Mouse (Mus musculus): ENCODE measurements around the gene Pogk.

Gene Pogk

DNA sequence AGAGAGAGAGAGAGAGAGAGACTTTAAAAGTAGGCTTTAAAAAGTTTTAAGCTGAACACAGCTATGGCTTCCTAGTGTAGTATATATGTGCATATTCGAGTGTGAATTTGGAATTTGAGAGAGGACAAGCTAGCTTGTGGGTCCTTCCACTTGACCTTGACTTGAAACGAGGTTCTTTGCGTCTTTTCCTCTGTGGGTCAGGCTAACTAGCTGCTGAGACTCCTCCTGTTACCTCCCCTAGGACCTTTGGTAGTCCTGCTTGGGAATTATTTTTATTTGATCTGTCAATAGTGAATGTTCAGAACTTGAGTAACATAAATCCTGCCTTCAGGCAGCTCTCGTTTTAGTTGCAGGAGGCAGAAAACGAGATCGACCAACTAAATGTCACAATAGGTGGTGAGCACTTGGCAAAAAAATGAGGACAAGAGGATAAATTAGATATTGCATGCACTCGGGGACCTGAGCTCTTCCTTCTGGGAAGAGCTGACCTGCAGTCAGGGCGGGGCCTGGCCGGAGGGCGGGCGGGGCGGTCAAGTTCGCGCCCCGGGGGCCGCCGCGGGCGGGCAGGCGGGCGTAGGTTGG is 31.1 kb downstream of the Pogk start:
- DNase-seq, result no peak

DNA sequence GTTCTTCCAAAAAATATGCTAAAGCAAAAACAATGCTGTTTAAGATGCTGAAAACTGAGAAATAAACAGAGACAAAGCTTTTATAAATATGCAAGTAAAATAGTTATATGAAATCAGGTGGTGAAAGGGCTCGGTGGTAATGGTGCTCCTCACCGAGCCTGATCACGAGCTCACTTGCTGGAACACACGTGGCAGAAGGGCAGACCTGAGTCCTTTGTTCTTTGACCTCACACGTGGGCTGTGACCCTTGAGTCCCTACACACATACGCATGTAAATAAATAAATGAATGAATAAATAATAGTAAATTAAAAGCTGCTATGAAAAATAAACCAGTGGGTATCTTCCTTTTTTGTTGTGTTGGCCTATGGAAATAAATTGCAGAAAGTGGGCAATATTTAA is 32.5 kb downstream of the Pogk start:
- peak; percentile 49 for DNase-seq

DNA sequence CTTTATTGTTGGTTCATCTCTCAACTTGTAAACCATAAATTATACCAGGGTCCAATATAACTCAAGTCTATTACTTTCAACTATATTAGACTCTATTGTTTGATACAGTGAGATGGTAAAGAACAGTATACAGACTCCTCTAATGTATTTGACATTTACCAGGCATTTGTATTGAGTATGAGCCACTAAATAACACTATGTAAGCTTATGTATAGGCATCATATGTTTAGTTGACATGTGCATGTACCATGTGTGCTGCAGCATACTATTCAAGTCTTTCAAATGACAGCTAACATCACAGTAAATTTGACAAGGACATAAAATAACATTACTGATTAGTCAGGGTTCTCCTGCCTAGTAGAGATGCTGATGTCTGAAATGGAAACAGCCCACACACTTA is 46.5 kb downstream of the Pogk start:
- DNase-seq, result no peak

DNA sequence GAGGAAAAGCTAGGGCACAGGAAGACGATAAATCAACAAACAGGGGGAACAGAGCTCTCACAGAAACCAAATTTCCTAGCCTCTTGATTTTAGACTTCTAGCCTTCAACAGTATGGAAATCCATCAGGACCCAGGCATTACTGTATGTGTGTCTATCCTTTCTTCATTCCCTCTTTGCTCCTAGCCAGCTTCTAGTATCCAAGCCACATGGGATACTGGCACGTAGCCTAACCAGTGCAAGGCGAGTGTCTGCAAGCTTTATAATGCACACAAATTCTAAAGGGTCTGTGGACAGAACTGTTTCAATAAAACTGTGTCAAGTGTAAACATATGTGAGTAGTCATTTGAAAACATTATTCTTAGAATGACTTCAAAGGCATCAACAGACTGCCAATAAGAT is 47.0 kb downstream of the Pogk start:
- no peak for DNase-seq

DNA sequence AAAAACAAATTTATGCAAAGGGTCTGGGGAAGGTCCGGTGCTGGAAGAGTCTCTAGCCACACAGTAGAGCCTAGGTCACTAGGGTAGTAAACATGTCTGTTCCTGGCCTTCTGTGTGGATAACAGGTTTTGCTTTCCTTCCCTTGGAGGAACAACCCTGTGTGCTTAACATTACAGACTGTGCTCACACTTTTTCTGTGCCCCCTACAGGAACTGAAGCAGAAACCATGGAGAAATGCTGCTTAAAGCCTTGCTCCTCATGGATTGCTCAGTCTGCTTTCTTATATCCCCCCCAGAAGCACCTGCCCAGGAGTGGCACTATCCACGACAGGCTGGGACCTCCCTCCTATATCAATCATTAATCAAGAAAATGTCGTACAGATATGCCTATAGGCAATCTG is 47.8 kb downstream of the Pogk start:
- DNase-seq, result no peak

DNA sequence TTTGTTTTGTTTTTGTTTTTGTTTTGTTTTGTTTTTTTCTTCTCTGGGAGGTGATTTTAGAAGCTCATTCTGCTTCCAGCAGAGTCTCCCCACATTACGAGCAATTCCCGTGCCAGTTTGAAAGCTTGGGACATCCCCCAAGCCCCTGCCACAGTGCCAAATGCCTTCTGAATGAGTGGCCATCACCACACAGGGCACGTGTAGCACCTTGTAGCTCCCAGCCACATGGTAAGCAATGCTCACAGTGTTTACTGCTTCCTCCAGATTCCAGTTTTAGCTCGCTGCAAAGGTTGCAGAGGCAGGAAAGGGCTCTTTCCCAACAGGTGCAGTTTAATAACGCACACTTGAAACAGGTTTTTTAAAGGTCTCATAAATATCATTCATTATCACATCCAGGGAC is 48.8 kb downstream of the Pogk start:
- no peak for DNase-seq

DNA sequence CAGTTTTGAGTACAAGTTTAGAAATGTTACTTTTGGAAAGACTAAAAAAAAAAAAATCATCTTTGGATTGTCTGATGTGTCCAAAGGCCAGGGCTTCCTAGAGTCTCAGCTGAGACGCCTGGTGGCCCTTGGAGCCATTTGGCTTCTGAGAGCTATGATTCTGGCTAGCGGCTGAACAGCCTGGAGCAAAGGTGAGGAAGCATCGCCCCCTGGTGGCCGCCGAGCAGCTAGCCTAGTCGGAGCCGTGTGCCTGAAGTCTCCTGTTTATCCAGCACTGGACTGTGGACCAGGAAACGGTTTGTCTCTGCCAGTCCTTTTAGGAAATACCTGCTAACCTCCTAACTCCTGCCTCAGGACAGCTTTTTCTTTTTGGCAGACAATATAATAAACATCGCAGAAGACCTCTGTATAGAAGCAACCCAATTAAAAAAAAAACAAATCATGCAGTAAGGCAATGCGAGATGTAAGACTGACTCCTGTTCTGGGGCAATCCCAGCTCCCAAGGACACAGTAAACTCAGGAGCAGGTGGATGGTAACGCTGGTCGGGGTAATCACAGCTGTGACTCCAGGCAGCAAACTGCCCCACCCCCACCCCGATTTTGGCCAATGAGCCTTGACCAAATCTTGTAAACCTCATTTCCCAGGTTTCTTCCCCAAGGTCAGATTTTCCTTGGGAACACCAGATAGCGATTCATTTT is 49.4 kb downstream of the Pogk start:
- peak; percentile 87 for DNase-seq

DNA sequence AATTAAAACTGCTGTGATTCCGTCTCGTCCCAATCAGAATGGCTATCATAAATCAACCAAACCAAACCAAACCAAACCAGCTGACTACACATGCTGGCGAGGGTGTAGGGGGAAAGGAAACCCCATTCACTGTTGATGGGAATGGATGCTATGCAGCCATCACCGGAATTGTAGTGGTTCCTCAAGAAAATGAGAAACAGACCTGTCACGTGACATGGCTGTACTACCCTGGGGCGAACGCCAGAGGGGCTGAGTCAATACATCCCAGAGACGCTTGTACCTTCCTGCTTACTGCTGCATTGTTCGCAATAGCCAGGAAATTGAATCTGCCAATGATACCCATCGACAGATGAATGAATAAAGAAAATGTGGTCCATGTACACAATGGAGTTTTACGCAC is 59.9 kb downstream of the Pogk start:
- DNase-seq, result no peak

DNA sequence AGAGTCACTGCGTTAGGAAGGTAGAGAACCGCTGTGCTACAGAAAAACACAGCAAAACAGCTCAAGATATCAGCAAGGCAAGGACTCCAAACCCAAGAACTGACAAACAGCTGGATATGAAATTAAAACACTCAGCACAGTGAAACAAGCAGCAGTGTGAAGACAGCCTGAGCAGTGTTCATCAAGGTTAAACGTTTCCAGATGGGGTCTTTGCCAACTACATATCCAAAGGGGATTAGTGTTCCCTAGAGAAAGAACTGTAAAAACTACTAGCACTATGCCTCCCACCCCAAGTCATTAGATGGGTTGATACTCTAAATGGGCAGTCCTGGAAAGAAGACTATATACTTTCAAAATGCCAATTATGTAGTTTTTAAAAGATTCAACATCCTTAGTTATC is 60.3 kb downstream of the Pogk start:
- no peak for DNase-seq

DNA sequence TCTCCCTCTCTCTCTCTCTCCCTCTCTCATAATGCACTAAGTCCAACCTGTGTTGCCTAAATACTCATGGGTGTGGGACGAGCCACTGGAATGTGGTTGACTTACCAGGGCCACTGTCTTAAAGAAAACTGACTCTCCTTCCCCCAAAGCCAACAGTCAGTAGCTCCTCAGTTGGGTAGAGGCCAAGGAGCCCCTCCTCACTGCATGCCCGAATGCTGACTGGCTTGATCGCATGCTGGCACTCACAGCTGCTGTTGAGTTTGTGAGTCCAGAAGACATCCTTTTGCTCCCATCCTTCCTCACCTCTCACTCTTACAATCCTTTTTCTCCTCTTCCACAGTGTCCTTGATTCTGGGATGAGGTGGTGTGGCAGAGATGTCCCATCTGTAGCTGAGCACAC is 62.8 kb downstream of the Pogk start:
- no peak for DNase-seq

DNA sequence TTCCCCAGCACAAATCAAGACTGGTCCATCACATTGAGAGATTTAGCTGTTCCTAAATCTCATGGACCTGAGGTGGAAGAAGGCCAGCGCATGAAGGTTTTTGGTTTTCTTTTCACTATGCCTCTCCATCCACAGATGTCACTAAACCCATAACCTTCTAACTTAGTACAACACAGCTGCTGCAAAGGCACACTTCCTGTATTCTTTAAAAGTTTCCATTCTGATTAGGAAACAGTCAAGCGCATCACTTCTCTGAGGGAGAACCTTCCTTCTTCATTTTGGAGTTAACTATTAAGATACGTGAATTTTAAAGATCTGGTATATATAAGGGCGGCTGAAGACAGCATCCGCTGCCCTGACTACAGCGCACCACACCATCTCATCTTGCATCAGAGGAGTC is 64.1 kb downstream of the Pogk start:
- no peak for DNase-seq

DNA sequence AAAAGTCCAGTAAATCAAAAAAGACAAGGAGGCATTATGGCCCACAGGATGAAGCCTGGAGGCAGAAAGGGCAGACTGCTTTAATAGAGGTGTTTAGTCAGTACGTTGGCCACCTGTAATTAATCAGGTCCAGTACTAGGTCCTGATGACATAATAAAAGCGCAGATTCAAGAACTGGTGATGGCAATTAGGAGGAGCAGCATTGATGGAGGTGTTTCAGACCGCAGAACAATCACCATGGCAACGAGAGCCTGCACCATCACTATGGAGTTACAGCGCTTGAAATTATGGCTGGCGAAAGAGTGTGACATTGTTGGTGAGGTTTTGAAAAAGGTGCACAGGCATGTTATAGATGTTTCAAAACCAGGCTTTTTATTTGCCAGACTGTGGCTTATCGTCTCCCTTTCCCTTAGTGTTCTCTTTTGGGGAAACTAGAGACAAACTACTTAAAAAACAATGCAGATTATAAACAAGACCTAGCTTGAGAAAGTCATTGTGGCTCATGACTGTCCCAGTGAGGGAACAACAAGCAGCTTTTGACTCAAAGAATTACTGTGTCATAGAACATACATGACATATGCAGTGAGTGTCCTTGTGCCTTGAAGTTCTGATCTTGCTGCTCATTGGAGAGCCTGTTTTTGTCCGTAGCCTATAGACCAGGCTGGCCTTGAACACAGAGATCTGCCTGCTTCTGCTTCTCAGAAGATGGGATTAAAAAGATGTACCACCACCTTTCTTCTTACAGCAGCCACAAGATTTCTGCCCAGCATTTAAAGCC is 65.2 kb downstream of the Pogk start:
- DNase-seq, result no peak

DNA sequence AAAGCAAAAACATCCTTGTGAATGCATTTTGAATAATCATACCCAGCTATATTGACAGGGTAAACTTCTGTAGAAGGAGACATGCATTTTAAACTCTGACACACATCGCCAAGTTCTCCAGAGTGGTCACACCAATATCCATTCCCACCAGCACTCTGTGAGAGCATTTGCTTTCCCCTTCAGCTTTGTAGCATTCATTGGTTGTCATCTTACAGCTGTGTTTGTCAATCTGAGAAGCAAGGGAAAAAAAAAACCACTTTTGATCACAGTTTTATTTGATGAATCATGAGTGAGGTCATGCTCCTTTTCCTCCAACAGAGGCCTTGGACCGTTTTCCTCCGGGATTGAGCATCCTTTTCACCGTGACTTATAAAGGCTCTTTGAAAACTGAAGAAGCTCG is 66.1 kb downstream of the Pogk start:
- DNase-seq, result no peak

DNA sequence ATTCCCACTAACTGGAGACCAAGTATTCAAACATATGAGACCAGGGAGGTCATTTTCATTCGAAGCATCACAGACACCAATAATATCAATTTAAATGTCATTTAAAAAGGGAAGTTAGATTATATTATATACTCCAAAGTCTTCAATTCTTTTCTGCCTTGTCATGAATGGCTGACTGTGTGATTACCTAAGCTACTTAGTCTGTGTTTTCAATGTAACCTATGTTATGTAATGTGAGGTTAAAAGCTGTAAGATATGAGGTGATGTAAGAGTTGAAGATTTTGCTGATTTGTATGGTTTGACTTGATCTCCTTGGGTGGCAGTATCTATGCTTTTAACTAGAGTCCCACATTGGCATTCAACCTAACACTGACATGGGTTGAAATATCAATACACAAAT is 67.1 kb downstream of the Pogk start:
- DNase-seq, result no peak

DNA sequence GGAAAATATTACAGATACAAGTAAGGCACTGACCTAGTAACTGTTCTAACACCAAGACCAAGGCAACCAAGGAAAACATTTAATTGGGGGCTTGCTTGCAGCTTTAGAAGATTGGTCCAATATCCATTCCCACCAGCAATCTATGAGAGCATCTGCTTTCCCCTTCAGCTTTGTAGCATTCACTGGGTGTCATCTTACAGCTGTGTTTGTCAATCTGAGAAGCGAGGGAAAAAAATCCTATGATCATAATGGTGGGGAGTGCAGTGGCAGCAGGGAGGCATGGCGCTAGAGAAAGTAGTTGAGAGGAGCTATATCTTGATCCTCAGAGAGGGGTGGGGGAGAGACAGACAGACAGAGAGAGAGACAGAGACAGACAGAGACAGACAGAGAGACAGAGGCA is 67.6 kb downstream of the Pogk start:
- DNase-seq, result no peak

DNA sequence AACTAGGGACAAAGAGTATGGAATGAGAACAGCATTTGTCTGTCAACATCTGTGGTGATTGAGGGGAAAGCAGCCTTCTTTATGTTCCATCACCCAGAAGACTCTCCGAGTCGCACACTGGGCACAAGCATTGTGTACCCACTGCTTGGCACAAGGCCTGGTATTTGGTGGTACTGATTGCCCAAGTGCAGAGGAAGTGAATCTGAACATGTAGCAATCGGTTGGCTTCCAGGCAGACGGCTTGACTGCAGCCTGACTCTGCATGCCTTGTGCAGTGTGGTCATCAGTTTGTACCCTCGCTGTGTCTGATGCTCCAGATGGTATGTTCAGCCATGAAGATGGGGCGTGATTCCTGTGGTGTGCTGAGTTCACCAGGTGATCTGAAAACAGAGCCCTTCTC is 70.6 kb downstream of the Pogk start:
- DNase-seq, result no peak
